Mouse (Mus musculus): ENCODE data around the gene Rnf227.

DNA sequence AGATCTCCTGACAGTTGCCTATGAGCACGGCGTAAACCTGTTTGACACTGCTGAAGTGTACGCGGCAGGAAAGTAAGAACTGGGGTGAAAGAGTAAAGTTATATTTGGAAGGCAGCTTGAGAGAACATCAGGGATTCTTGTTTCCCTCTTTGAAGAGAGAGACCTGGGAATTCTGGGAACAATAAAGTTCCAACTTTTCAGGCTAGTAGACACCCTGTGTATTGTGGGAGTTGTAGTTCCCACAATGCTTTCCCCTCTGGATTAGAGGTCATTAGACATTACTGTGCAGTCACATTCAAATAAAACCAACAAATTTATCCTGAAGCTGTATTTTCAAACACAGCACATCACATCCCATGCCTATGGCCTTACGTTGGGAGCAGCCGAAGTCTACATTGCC lies 11.7 kb upstream of the Rnf227 start:
- no peak for TF ChIP-seq GATA1 (IDR thresholded peaks at IDR 0.05; ENCODE audit: borderline replicate concordance, low read length)
- no peak for TF ChIP-seq FLI1 (IDR thresholded peaks at IDR 0.05; ENCODE audit: low read length)

All from megakaryocyte, embryonic 14.5 days (primary cell).